Comparison of ENCODE assay signal across 27 mouse cellular contexts in genomic region chr6:94134159-94134558, GRCm38 (mm10).
A peak's percentile ranks its signal among the peaks of the same experiment; 100 is the strongest.
DNase-seq lines count a peak whose midpoint lies in the region; ATAC-seq lines count a peak whose summit lies in the region.
"Had no signal": no experiment of that assay in that cellular context is flagged by ENCODE, and none has a peak within 500 bp of the region (broad histone marks: within the 10 kb centered on the region; RNA-seq: fewer than 3 reads in every experiment).

No protein-coding gene starts in this region.

- no peak; the same call in 1 of the 2 replicates for ATAC-seq in forebrain, embryonic 11.5 days (replicated peaks; ENCODE audit: low FRiP score)
- ATAC-seq in forebrain, embryonic 15.5 days (replicated peaks) = no peak
- ATAC-seq in midbrain, embryonic 14.5 days (ENCODE audit: low FRiP score, low TSS enrichment) = no peak
- ATAC-seq in midbrain, embryonic 16.5 days = no peak
- ATAC-seq in hindbrain, embryonic 13.5 days (ENCODE audit: low FRiP score) = no peak
- ATAC-seq: intestine, embryonic 16.5 days; liver, embryonic 12.5 days; midbrain, embryonic 13.5 days had no signal

- H3K4me3 ChIP-seq in forebrain, embryonic 11.5 days (ENCODE audit: low read depth, low read length) = no peak overlapping the region
- H3K4me3 ChIP-seq in forebrain, embryonic 15.5 days = no peak overlapping the region
- no peak overlapping the region for H3K4me3 ChIP-seq in midbrain, embryonic 14.5 days (replicated peaks; ENCODE audit: low read depth, low read length)
- H3K4me3 ChIP-seq in midbrain, embryonic 16.5 days (ENCODE audit: low read depth, low read length) = no peak overlapping the region
- H3K4me3 ChIP-seq in hindbrain, embryonic 13.5 days = no peak overlapping the region
- H3K4me3 ChIP-seq: embryonic facial prominence, embryonic 13.5 days; erythroblast, embryonic 14.5 days; hindbrain, embryonic 15.5 days; kidney, embryonic 15.5 days; limb, embryonic 13.5 days; liver, embryonic 12.5 days; midbrain, embryonic 13.5 days; stomach, embryonic 15.5 days had no signal

- H3K4me1 ChIP-seq in forebrain, embryonic 11.5 days (replicated peaks; ENCODE audit: control insufficient read depth, insufficient read depth, low read length) = peaks cover 2% of the 10 kb centered on the region; the same call in 1 of the 2 replicates
- 0 out of 2 replicates have a peak, but pooled peaks cover 3% of the 10 kb centered on the region for H3K4me1 ChIP-seq in forebrain, embryonic 15.5 days
- peaks cover 11% of the 10 kb centered on the region for H3K4me1 ChIP-seq in midbrain, embryonic 14.5 days (ENCODE audit: control insufficient read depth, insufficient read depth, low read length)
- H3K4me1 ChIP-seq in midbrain, embryonic 16.5 days (ENCODE audit: control insufficient read depth, insufficient read depth, low read length) = peaks cover 12% of the 10 kb centered on the region
- H3K4me1 ChIP-seq in hindbrain, embryonic 13.5 days (replicated peaks) = peaks cover 24% of the 10 kb centered on the region
- H3K4me1 ChIP-seq: stomach, embryonic 15.5 days had no signal

- H3K9me3 ChIP-seq in forebrain, embryonic 11.5 days (ENCODE audit: control insufficient read depth, low read length) = no peaks in the 10 kb centered on the region
- no peaks in the 10 kb centered on the region for H3K9me3 ChIP-seq in forebrain, embryonic 15.5 days
- H3K9me3 ChIP-seq in midbrain, embryonic 14.5 days (ENCODE audit: control insufficient read depth, low read length) = no peaks in the 10 kb centered on the region
- H3K9me3 ChIP-seq in midbrain, embryonic 16.5 days (replicated peaks; ENCODE audit: control insufficient read depth, low read length, poor library complexity, severe bottlenecking) = no peaks in the 10 kb centered on the region
- H3K9me3 ChIP-seq in hindbrain, embryonic 13.5 days = no peaks in the 10 kb centered on the region
- H3K9me3 ChIP-seq: embryonic facial prominence, embryonic 13.5 days; hindbrain, embryonic 15.5 days; kidney, embryonic 15.5 days; limb, embryonic 13.5 days; liver, embryonic 12.5 days; midbrain, embryonic 13.5 days; stomach, embryonic 15.5 days had no signal

- no peak overlapping the region for H3K27ac ChIP-seq in forebrain, embryonic 11.5 days (ENCODE audit: low read depth, low read length)
- H3K27ac ChIP-seq in forebrain, embryonic 15.5 days (replicated peaks) = no peak overlapping the region
- H3K27ac ChIP-seq in midbrain, embryonic 14.5 days (replicated peaks; ENCODE audit: low read depth, low read length) = no peak overlapping the region
- H3K27ac ChIP-seq in midbrain, embryonic 16.5 days (ENCODE audit: low read length) = no peak overlapping the region
- 0 out of 2 replicates have a peak overlapping the region, but pooled peaks have one; percentile 40 for H3K27ac ChIP-seq in hindbrain, embryonic 13.5 days
- H3K27ac ChIP-seq: embryonic facial prominence, embryonic 13.5 days; hindbrain, embryonic 15.5 days; kidney, embryonic 15.5 days; limb, embryonic 13.5 days; liver, embryonic 12.5 days; midbrain, embryonic 13.5 days; stomach, embryonic 15.5 days had no signal

- intact Hi-C loops in left cerebral cortex, postnatal 10 days (cut with DNase I) = no loop called here

- no peak overlapping the region for H3K9ac ChIP-seq in forebrain, embryonic 11.5 days (ENCODE audit: low read length)
- no peak overlapping the region for H3K9ac ChIP-seq in forebrain, embryonic 15.5 days (replicated peaks)
- no peak overlapping the region for H3K9ac ChIP-seq in midbrain, embryonic 14.5 days (replicated peaks; ENCODE audit: low read length)
- H3K9ac ChIP-seq in midbrain, embryonic 16.5 days (ENCODE audit: low read depth, low read length) = no peak overlapping the region
- no peak overlapping the region for H3K9ac ChIP-seq in hindbrain, embryonic 13.5 days
- H3K9ac ChIP-seq: embryonic facial prominence, embryonic 13.5 days; hindbrain, embryonic 15.5 days; kidney, embryonic 15.5 days; limb, embryonic 13.5 days; liver, embryonic 12.5 days; midbrain, embryonic 13.5 days; stomach, embryonic 15.5 days had no signal

- WGBS in forebrain, embryonic 11.5 days = 35% methylated on average over 5 of the region's 5 CpGs
- 41% methylated on average over 5 of the region's 5 CpGs for WGBS in forebrain, embryonic 15.5 days
- WGBS in midbrain, embryonic 14.5 days = 47% methylated on average over 5 of the region's 5 CpGs
- 44% methylated on average over 5 of the region's 5 CpGs for WGBS in midbrain, embryonic 16.5 days
- 33% methylated on average over 5 of the region's 5 CpGs for WGBS in hindbrain, embryonic 13.5 days

- no peaks in the 10 kb centered on the region for H3K36me3 ChIP-seq in forebrain, embryonic 11.5 days (ENCODE audit: control insufficient read depth, insufficient read depth, low read length)
- H3K36me3 ChIP-seq in forebrain, embryonic 15.5 days = no peaks in the 10 kb centered on the region
- no peaks in the 10 kb centered on the region for H3K36me3 ChIP-seq in midbrain, embryonic 14.5 days (ENCODE audit: control insufficient read depth, insufficient read depth, low read length)
- H3K36me3 ChIP-seq in midbrain, embryonic 16.5 days (ENCODE audit: control insufficient read depth, insufficient read depth, low read length) = no peaks in the 10 kb centered on the region
- H3K36me3 ChIP-seq in hindbrain, embryonic 13.5 days = no peaks in the 10 kb centered on the region
- H3K36me3 ChIP-seq: embryonic facial prominence, embryonic 13.5 days; G1E; hindbrain, embryonic 15.5 days; kidney, embryonic 15.5 days; limb, embryonic 13.5 days; liver, embryonic 12.5 days; midbrain, embryonic 13.5 days; stomach, embryonic 15.5 days had no signal

- peak; percentile 53 for DNase-seq in forebrain, embryonic 11.5 days (ENCODE audit: low spot score)
- peak; percentile 11 for DNase-seq in midbrain, embryonic 14.5 days
- no peak for DNase-seq in left cerebral cortex, postnatal 10 days (ENCODE audit: extremely low spot score in 1 of 2, low spot score in 2 of 2)
- DNase-seq in urinary bladder, postnatal 10 days (ENCODE audit: low spot score) = no peak
- DNase-seq: adrenal gland, adult 2 months; B cell, adult 2 months; cerebellum, adult 2 months; heart, postnatal 10 days; kidney, postnatal 36 days; lung, adult 18-20 months; lung, postnatal 14 days; thymus, postnatal 25 days had no signal

- no peaks in the 10 kb centered on the region for H3K27me3 ChIP-seq in forebrain, embryonic 11.5 days (ENCODE audit: control insufficient read depth, insufficient read depth, low read length)
- no peaks in the 10 kb centered on the region for H3K27me3 ChIP-seq in forebrain, embryonic 15.5 days
- no peaks in the 10 kb centered on the region for H3K27me3 ChIP-seq in midbrain, embryonic 14.5 days (ENCODE audit: control insufficient read depth, insufficient read depth, low read length)
- H3K27me3 ChIP-seq in midbrain, embryonic 16.5 days (ENCODE audit: control insufficient read depth, insufficient read depth, low read depth, low read length) = no peaks in the 10 kb centered on the region
- no peaks in the 10 kb centered on the region for H3K27me3 ChIP-seq in hindbrain, embryonic 13.5 days
- H3K27me3 ChIP-seq: CH12.LX; embryonic facial prominence, embryonic 13.5 days; hindbrain, embryonic 15.5 days; kidney, embryonic 15.5 days; midbrain, embryonic 13.5 days; stomach, embryonic 15.5 days had no signal

- no peak overlapping the region for H3K4me2 ChIP-seq in forebrain, embryonic 11.5 days (ENCODE audit: low read depth, low read length, severe bottlenecking)
- no peak overlapping the region for H3K4me2 ChIP-seq in forebrain, embryonic 15.5 days (replicated peaks)
- H3K4me2 ChIP-seq in midbrain, embryonic 14.5 days (ENCODE audit: low read length) = no peak overlapping the region
- H3K4me2 ChIP-seq in midbrain, embryonic 16.5 days (ENCODE audit: low read length) = no peak overlapping the region
- no peak overlapping the region for H3K4me2 ChIP-seq in hindbrain, embryonic 13.5 days
- H3K4me2 ChIP-seq: embryonic facial prominence, embryonic 13.5 days; heart, embryonic 11.5 days; hindbrain, embryonic 15.5 days; kidney, embryonic 15.5 days; limb, embryonic 13.5 days; liver, embryonic 12.5 days; midbrain, embryonic 13.5 days; stomach, embryonic 15.5 days had no signal

Comparison
In these comparisons a context has a peak if more than half of its experiments do, and no peak if none do; other contexts are left out.
1. DNase-seq: peak in forebrain, embryonic 11.5 days (single experiment) and midbrain, embryonic 14.5 days (single experiment); none in left cerebral cortex, postnatal 10 days (0 of 2) and urinary bladder, postnatal 10 days (single experiment).